Mouse (Mus musculus) limb, embryonic 14.5 days (tissue): ENCODE measurements around the gene B3glct. TPM values are rescaled to one million over a fixed set of nuclear protein-coding genes. Genes with fewer than 3 reads are reported as not detected.

Experiments used
- ATAC-seq: fragments of 200-750 bp; cut with Nextera tagmentation; 2 replicates; pipeline ENCODE4 v1.8.0; 2017; ENCODE audit warnings: low read depth, moderate number of reproducible peaks, moderate TSS enrichment; ENCODE audit not compliant: low FRiP score
- DNase-seq: peaks from one replicate; pipeline ENCODE4 v3.0.0-alpha.2; 2015; ENCODE audit warnings: low spot score
- H3K27ac ChIP-seq: fragments of 300-500 bp; sonication (generic); replicated peaks from 2 replicates; pipeline ENCODE4 v1.5.1; 2014; ENCODE audit warnings: low read depth, mild to moderate bottlenecking, low read length, moderate library complexity, mixed read lengths
- H3K27me3 ChIP-seq: fragments of 300-500 bp; sonication (generic); 2 replicates; pipeline ENCODE4 v1.6.1; 2014; ENCODE audit warnings: low read length, mixed read lengths; ENCODE audit not compliant: control insufficient read depth, insufficient read depth
- H3K36me3 ChIP-seq: fragments of 300-500 bp; sonication (generic); 2 replicates; pipeline ENCODE4 v1.6.1; 2014; ENCODE audit warnings: mild to moderate bottlenecking, low read length, moderate library complexity, mixed read lengths; ENCODE audit not compliant: control insufficient read depth, insufficient read depth
- H3K4me1 ChIP-seq: fragments of 300-500 bp; sonication (generic); 2 replicates; pipeline ENCODE4 v1.6.1; 2014; ENCODE audit warnings: antibody characterized with exemption, low read length, mixed read lengths; ENCODE audit not compliant: control insufficient read depth, insufficient read depth
- H3K4me2 ChIP-seq: fragments of 300-500 bp; sonication (generic); replicated peaks from 2 replicates; pipeline ENCODE4 v1.6.1; 2014; ENCODE audit warnings: low read depth, mild to moderate bottlenecking, low read length, moderate library complexity; ENCODE audit not compliant: severe bottlenecking
- H3K4me3 ChIP-seq: fragments of 300-500 bp; sonication (generic); replicated peaks from 2 replicates; pipeline ENCODE4 v1.5.1; 2014; ENCODE audit warnings: low read length
- H3K9ac ChIP-seq: fragments of 300-500 bp; sonication (generic); 2 replicates; pipeline ENCODE4 v1.6.1; 2014; ENCODE audit warnings: mild to moderate bottlenecking, low read depth, low read length, moderate library complexity; ENCODE audit not compliant: severe bottlenecking
- H3K9me3 ChIP-seq: fragments of 300-500 bp; sonication (generic); 2 replicates; pipeline ENCODE4 v1.6.1; 2016; ENCODE audit warnings: low read length; ENCODE audit not compliant: control insufficient read depth
- POLR2A ChIP-seq: fragments of 200-500 bp; IDR thresholded peaks from 2 replicates; pipeline ENCODE4 v1.8.0; 2012; ENCODE audit warnings: inconsistent platforms, mild to moderate bottlenecking, moderate library complexity, borderline replicate concordance; ENCODE audit not compliant: insufficient read depth, insufficient read length; ENCODE audit errors: extremely low read depth
- WGBS: fragments of 180-500 bp; shearing (Covaris S2); extraction: QIAGEN DNeasy Blood & Tissue Kit; methylation state at CpG from one replicate; pipeline ENCODE4 v1.1.7; 2014; 5-methylcytosine and 5-hydroxymethylcytosine counted together
- polyA plus RNA-seq, 2 experiments: library from polyadenylated mRNA; depleted of rRNA in 1 of 2; stranded (reverse) in 1 of 2; unstranded in 1 of 2; fragments of >200 nt; fragmentation: Nextera tagmentation in 1 of 2; extraction: Ambion mirVana in 1 of 2; gene quantifications; 2 replicates each; pipeline versions ENCODE4 v1.2.1 to v1.2.3; 2012 to 2014

The B3glct gene
- polyA plus RNA-seq, 2 experiments, result 15.4 to 20.0 TPM

- Histone ChIP-seq H3K9ac (peak overlapping the region; percentile 64; the same call in 1 of the 2 replicates), H3K4me3 (peak overlapping the region; percentile 78), H3K9me3 (no peaks in the 10 kb centered on the region), H3K27me3 (no peaks in the 10 kb centered on the region), H3K36me3 (peaks cover 14% of the 10 kb centered on the region), H3K27ac (peak overlapping the region; percentile 84), H3K4me1 (peaks cover 10% of the 10 kb centered on the region; the same call in 1 of the 2 replicates), H3K4me2 (peak overlapping the region; percentile 72)
- 48% methylated on average over 8 of the region's 8 CpGs for WGBS
- ATAC-seq, result no peak
- TF ChIP-seq POLR2A, result no peak
- no peak for DNase-seq
Observed at GRCm38 (mm10) chr5:149637306-149637705, 40.7 kb upstream of the B3glct start.

GRCm38 (mm10) chr5:149641277-149641892 is 36.6 kb upstream of the B3glct start:
- H3K9me3 ChIP-seq, result no peaks in the 10 kb centered on the region
- 82% methylated on average over 8 of the region's 8 CpGs for WGBS
- no peaks in the 10 kb centered on the region for H3K27me3 ChIP-seq
- no peak overlapping the region for H3K27ac ChIP-seq
- no peaks in the 10 kb centered on the region for H3K4me1 ChIP-seq
- no peak overlapping the region for H3K9ac ChIP-seq
- DNase-seq (no peak), ATAC-seq (no peak)
- H3K36me3 ChIP-seq, result no peaks in the 10 kb centered on the region
- H3K4me3 ChIP-seq, result no peak overlapping the region
- no peak for TF ChIP-seq POLR2A
- no peak overlapping the region for H3K4me2 ChIP-seq

GRCm38 (mm10) chr5:149642366-149642765 is 35.7 kb upstream of the B3glct start:
- Histone ChIP-seq H3K36me3 (no peaks in the 10 kb centered on the region), H3K27me3 (no peaks in the 10 kb centered on the region), H3K4me3 (no peak overlapping the region), H3K9me3 (no peaks in the 10 kb centered on the region), H3K4me1 (no peaks in the 10 kb centered on the region), H3K9ac (no peak overlapping the region), H3K4me2 (no peak overlapping the region), H3K27ac (no peak overlapping the region)
- 43% methylated on average over 6 of the region's 6 CpGs for WGBS
- TF ChIP-seq POLR2A, result no peak
- DNase-seq (peak; percentile 18), ATAC-seq (no peak)

GRCm38 (mm10) chr5:149642783-149643509 is 35.1 kb upstream of the B3glct start:
- H3K9me3 ChIP-seq, result no peaks in the 10 kb centered on the region
- no peak overlapping the region for H3K27ac ChIP-seq
- H3K36me3 ChIP-seq, result no peaks in the 10 kb centered on the region
- no peaks in the 10 kb centered on the region for H3K27me3 ChIP-seq
- H3K4me3 ChIP-seq, result no peak overlapping the region
- DNase-seq, result no peak
- WGBS, result 75% methylated on average over 11 of the region's 11 CpGs
- no peak overlapping the region for H3K9ac ChIP-seq
- H3K4me1 ChIP-seq, result no peaks in the 10 kb centered on the region
- H3K4me2 ChIP-seq, result no peak overlapping the region
- no peak for TF ChIP-seq POLR2A
- no peak for ATAC-seq

- Histone ChIP-seq H3K9me3 (no peaks in the 10 kb centered on the region), H3K4me1 (0 out of 2 replicates have a peak, but pooled peaks cover 3% of the 10 kb centered on the region), H3K36me3 (no peaks in the 10 kb centered on the region), H3K4me2 (no peak overlapping the region), H3K4me3 (no peak overlapping the region), H3K9ac (no peak overlapping the region), H3K27ac (no peak overlapping the region), H3K27me3 (no peaks in the 10 kb centered on the region)
- TF ChIP-seq POLR2A, result no peak
- no peak for DNase-seq
- no peak for ATAC-seq
- 63% methylated on average over 8 of the region's 8 CpGs for WGBS
Observed at GRCm38 (mm10) chr5:149647367-149648115, 30.5 kb upstream of the B3glct start.
